ENCODE assay signal across 26 mouse cellular contexts in the genomic region with DNA sequence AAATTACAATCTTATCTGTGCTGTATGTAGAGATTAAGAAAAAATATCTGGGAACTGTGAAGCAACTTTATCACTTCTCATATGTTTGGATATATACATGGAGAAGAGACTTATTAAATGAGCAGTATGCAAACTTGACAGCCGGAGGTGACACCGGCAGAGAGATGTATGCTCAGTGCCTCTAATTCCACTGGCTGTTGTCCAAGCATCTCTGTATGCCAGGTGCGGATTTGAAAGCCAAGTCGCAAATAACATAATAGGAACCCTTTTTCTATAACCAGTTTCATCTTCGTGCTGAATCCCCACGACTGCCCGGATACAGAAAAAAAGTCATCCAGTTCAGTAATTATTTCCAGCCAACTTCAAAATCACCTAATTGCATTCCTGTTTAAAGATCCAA. TPM values are rescaled to one million over a fixed set of nuclear protein-coding genes. Genes with fewer than 3 reads are reported as not detected.
DNase-seq lines count a peak whose midpoint lies in the region; ATAC-seq and TF ChIP-seq lines count a peak whose summit lies in the region.
"Had no signal": no experiment of that assay in that cellular context is flagged by ENCODE, and none has a peak within 500 bp of the region (broad histone marks: within the 10 kb centered on the region; RNA-seq: fewer than 3 reads in every experiment).

No protein-coding gene starts in this region.

- H3K27me3 ChIP-seq in cerebellum, adult 2 months (ENCODE audit: control insufficient read depth, insufficient read depth, low read length), result no peaks in the 10 kb centered on the region
- no peaks in the 10 kb centered on the region for H3K27me3 ChIP-seq in hindbrain, embryonic 11.5 days (ENCODE audit: control insufficient read depth, insufficient read depth, low read length)
- H3K27me3 ChIP-seq: embryonic facial prominence, embryonic 12.5 days; forebrain, embryonic 12.5 days; hindbrain, embryonic 15.5 days; liver, embryonic 13.5 days; megakaryocyte, embryonic 14.5 days; stomach, embryonic 15.5 days had no signal

- H3K27ac ChIP-seq in left cerebral cortex, adult 2 months, result no peak overlapping the region
- no peak overlapping the region for H3K27ac ChIP-seq in cerebellum, adult 2 months (ENCODE audit: insufficient read depth, low read length)
- H3K27ac ChIP-seq in hindbrain, embryonic 11.5 days (ENCODE audit: low read depth, low read length), result no peak overlapping the region
- H3K27ac ChIP-seq: embryonic facial prominence, embryonic 12.5 days; forebrain, embryonic 12.5 days; heart, embryonic 10.5 days; hindbrain, embryonic 15.5 days; liver, embryonic 13.5 days; stomach, embryonic 15.5 days had no signal

- no peak overlapping the region for H3K9ac ChIP-seq in hindbrain, embryonic 11.5 days (ENCODE audit: low read depth, low read length)
- H3K9ac ChIP-seq: embryonic facial prominence, embryonic 12.5 days; forebrain, embryonic 12.5 days; hindbrain, embryonic 15.5 days; liver, embryonic 13.5 days; stomach, embryonic 15.5 days had no signal

- TF ChIP-seq POLR2A in brain, embryonic 14.5 days (IDR thresholded peaks at IDR 0.05; ENCODE audit: borderline replicate concordance, extremely low read depth, insufficient read depth, insufficient read length, poor library complexity, severe bottlenecking), result no peak
- TF ChIP-seq POLR2A in cerebellum, adult 2 months (IDR thresholded peaks at IDR 0.05; ENCODE audit: borderline replicate concordance, insufficient read depth, low read length), result no peak

- H3K36me3 ChIP-seq in hindbrain, embryonic 11.5 days (ENCODE audit: control insufficient read depth, insufficient read depth, low read length), result no peaks in the 10 kb centered on the region
- H3K36me3 ChIP-seq: embryonic facial prominence, embryonic 12.5 days; forebrain, embryonic 12.5 days; heart, embryonic 10.5 days; hindbrain, embryonic 15.5 days; liver, embryonic 13.5 days; stomach, embryonic 15.5 days had no signal

- peak; percentile 29 for DNase-seq in left cerebral cortex, postnatal 4 days
- no peak for DNase-seq in left cerebral cortex, adult 2 months (ENCODE audit: extremely low spot score in 1 of 2, low spot score in 2 of 2)
- peak; percentile 71 for DNase-seq in brain, embryonic 14.5 days (ENCODE audit: low read depth)
- DNase-seq in cerebellum, adult 2 months, result peak; percentile 48 to 66
- DNase-seq in cerebellum, postnatal 25 days, result peak; percentile 36 to 64
- DNase-seq in testis, postnatal 10 days (ENCODE audit: low spot score), result no peak
- DNase-seq in hindbrain, embryonic 11.5 days (ENCODE audit: low spot score), result no peak
- DNase-seq: adrenal gland, adult 8-10 months; heart, postnatal 4 days; kidney, postnatal 36 days; liver, embryonic 13.5 days; lung, adult 2 months; right cerebral cortex, adult 18-20 months; right cerebral cortex, postnatal 4 days; thymus, adult 18-20 months; thymus, postnatal 36 days had no signal

- no peak overlapping the region for H3K4me2 ChIP-seq in hindbrain, embryonic 11.5 days (replicated peaks; ENCODE audit: low read depth, low read length)
- H3K4me2 ChIP-seq: embryonic facial prominence, embryonic 12.5 days; forebrain, embryonic 12.5 days; hindbrain, embryonic 15.5 days; liver, embryonic 13.5 days; stomach, embryonic 15.5 days had no signal

- no peaks in the 10 kb centered on the region for H3K9me3 ChIP-seq in hindbrain, embryonic 11.5 days (ENCODE audit: control insufficient read depth, low read length)
- H3K9me3 ChIP-seq: embryonic facial prominence, embryonic 12.5 days; forebrain, embryonic 12.5 days; heart, embryonic 10.5 days; hindbrain, embryonic 15.5 days; liver, embryonic 13.5 days; megakaryocyte, embryonic 14.5 days; stomach, embryonic 15.5 days had no signal

- ATAC-seq in hindbrain, embryonic 11.5 days (ENCODE audit: low FRiP score), result no peak
- ATAC-seq: activated CD4-positive, CD25-positive, alpha-beta regulatory T cell, adult 4 months; intestine, embryonic 16.5 days; midbrain, embryonic 16.5 days had no signal

- H3K4me3 ChIP-seq in left cerebral cortex, adult 2 months, result no peak overlapping the region
- no peak overlapping the region for H3K4me3 ChIP-seq in cerebellum, adult 2 months (replicated peaks; ENCODE audit: insufficient read depth, low read depth, low read length)
- no peak overlapping the region for H3K4me3 ChIP-seq in hindbrain, embryonic 11.5 days (ENCODE audit: low read depth, low read length)
- H3K4me3 ChIP-seq: embryonic facial prominence, embryonic 12.5 days; erythroblast, embryonic 14.5 days; forebrain, embryonic 12.5 days; heart, embryonic 10.5 days; hindbrain, embryonic 15.5 days; liver, embryonic 13.5 days; megakaryocyte, embryonic 14.5 days; stomach, embryonic 15.5 days had no signal

- intact Hi-C loops in left cerebral cortex, postnatal 4 days (cut with DNase I), result no loop called here
- intact Hi-C loops in left cerebral cortex, adult 2 months (cut with DNase I), result no loop called here

- WGBS in cerebellum, adult 2 months, result 13% methylated on average over 7 of the region's 7 CpGs
- WGBS in hindbrain, embryonic 11.5 days, result 94% methylated on average over 7 of the region's 7 CpGs

- no peak for TF ChIP-seq CTCF in left cerebral cortex, adult 2 months (IDR thresholded peaks at IDR 0.05)
- no peak for TF ChIP-seq CTCF in brain, embryonic 14.5 days (IDR thresholded peaks at IDR 0.05; ENCODE audit: borderline replicate concordance, extremely low read depth, insufficient read depth, insufficient read length)
- no peak for TF ChIP-seq CTCF in cerebellum, adult 2 months (IDR thresholded peaks at IDR 0.05; ENCODE audit: borderline replicate concordance, insufficient read depth, low read depth, low read length)

- no peaks in the 10 kb centered on the region for H3K4me1 ChIP-seq in cerebellum, adult 2 months (ENCODE audit: control insufficient read depth, insufficient read depth, low read length)
- H3K4me1 ChIP-seq in hindbrain, embryonic 11.5 days (replicated peaks; ENCODE audit: control insufficient read depth, insufficient read depth, low read length), result no peaks in the 10 kb centered on the region
- H3K4me1 ChIP-seq: forebrain, embryonic 12.5 days; heart, embryonic 10.5 days; hindbrain, embryonic 15.5 days; liver, embryonic 13.5 days; stomach, embryonic 15.5 days had no signal

RNA-seq across cellular contexts. Expression of a gene that starts 34.4 kb away (rescaled TPM):
- 10 to 100 TPM; 44.2 to 50.7 TPM for total RNA-seq in left cerebral cortex, postnatal 4 days (2021)
- 10 to 100 TPM; 54.2 to 56.3 TPM for total RNA-seq in left cerebral cortex, adult 2 months (2021)
- polyA plus RNA-seq in brain, embryonic 14.5 days (2012; rRNA removed), result 20.4 and 26.1 TPM in 2 replicates
- 37.7 and 39.0 TPM in 2 replicates for polyA plus RNA-seq in cerebellum, adult 2 months (2012; rRNA removed)
- 35.5 and 39.1 TPM in 2 replicates for polyA plus RNA-seq in hindbrain, embryonic 11.5 days (2014; fragmentation: Nextera tagmentation; extraction: Ambion mirVana)

Comparison
In these comparisons a context has a peak if more than half of its experiments do, and no peak if none do; other contexts are left out.
1. DNase-seq: peak in left cerebral cortex, postnatal 4 days (single experiment), brain, embryonic 14.5 days (single experiment), cerebellum, adult 2 months (2 of 2) and cerebellum, postnatal 25 days (2 of 2); none in left cerebral cortex, adult 2 months (0 of 2), testis, postnatal 10 days (single experiment) and hindbrain, embryonic 11.5 days (single experiment).